Mouse (Mus musculus) layer of hippocampus, adult 9-10 months (tissue): ENCODE measurements around the gene Nudt13.
A peak's percentile ranks its signal among the peaks of the same experiment; 100 is the strongest.
"Not testable (repeated sequence)": the region's sequence is repeated elsewhere in the genome, so short reads cannot be mapped to it uniquely, and the experiment has no call there.

Source experiments
- DNase-seq: peaks from one replicate; pipeline ENCODE4 v3.0.0; 2022; ENCODE audit warnings: low spot score

The Nudt13 gene

DNA sequence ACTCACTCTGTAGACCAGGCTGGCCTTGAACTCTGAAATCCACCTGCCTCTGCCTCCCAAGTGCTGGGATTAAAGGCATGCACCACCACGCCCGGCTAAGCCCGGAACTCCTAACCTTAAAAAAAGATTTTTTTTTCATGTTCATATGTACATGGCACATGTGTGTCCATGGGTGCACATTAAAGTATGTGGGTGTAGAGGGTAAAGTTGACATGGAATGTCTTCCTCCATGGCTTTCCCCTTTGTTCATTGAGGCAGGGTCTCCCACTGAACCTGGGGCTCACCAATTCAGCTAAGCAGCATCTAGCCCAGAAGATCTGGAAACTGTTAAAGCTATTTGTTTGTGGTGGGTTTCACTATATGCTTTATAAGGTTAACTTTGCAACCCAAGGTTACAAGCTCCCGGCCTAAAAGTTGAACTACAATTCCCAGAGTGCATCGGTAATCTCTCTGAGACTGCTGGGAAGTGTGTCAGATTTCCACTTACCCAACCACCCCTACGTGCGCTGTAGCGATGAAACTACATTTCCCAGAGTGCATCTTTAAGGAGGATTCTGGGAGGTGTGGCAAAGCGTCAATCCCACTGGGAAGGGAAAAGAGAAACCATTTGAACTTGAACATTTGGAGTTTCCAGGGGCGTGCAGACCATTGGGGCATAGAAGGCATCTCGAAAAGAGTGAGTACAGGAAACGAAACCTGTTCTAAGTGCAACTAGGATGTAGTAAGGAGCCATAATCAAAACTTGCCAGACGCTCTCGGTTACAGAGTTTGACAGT is at the start of gene Nudt13:
Nudt13 (plus strand) TSS at position 581 of the 776 bp plus-strand sequence.
- peak; percentile 90 for DNase-seq

DNA sequence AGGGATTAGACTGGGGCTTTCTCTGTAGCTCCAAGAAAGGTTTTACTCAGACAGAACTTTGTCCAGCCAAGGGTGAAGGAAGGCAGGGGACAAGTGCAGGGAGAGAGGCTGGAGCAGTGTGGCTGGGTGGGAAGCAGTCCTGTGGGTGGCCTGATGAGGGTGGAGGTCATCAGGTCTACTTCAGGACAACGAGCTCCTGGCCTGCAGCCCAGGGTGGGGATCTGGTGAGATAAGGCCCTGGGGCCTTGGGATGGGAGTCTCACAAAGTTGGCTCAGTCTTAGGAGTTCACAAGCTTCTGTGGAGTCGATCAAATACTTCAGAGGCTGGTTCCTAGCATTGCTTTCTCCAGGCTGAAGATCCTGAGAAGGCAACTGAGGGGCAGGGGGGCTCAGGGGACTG is 49.2 kb upstream of the Nudt13 start:
- no peak for DNase-seq

DNA sequence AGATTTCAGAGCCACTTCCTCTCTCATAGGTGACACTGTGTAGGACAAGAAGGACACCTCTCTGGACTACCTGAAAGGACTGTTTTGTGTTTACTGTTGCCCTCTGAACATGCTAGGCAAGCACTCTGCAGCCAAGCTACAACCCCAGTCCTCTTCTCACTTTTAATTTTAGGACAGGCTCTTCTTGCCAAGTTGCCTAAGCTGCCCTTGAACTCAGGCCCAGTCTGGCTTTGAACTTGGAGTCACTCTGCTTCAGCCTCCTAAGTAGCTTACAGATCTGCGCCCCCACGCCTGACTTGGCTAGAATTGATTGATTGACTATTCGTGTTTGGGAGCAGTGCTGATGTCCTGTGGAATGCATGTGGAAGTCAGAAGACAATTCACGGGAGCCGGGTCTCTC is 48.6 kb upstream of the Nudt13 start:
- no peak for DNase-seq

GRCm38 (mm10) chr14:20246811-20247266 is 47.7 kb upstream of the Nudt13 start:
- no peak for DNase-seq

DNA sequence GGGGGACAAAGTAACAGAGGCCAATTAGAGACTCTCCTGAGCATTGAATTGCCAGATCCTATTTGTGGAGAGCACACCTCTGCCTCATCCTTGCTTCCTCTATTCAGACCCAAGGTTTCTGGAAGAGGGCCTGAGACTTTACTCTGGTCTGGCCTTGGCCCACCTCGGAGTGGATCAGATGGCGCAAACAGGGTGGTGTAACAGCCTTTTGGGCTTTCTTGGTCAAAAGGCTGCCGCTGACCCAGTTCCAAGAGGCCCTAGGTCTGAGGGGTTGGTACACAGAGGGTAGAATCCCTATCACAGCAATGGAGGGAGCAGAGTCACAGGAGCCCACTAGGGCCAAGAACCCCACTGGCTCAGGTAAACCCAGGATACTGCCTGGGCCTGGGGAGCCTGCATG is 46.5 kb upstream of the Nudt13 start:
- no peak for DNase-seq

- peak; percentile 24 for DNase-seq
These were observed 44.0 kb upstream of the Nudt13 start for GRCm38 (mm10) chr14:20250237-20251171.

- DNase-seq, result peak; percentile 59
These were observed 36.0 kb upstream of the Nudt13 start for GRCm38 (mm10) chr14:20258185-20259113.

GRCm38 (mm10) chr14:20262346-20262745 is 32.2 kb upstream of the Nudt13 start:
- no peak for DNase-seq

GRCm38 (mm10) chr14:20268421-20268820 is 26.1 kb upstream of the Nudt13 start:
- DNase-seq, result no peak

DNA sequence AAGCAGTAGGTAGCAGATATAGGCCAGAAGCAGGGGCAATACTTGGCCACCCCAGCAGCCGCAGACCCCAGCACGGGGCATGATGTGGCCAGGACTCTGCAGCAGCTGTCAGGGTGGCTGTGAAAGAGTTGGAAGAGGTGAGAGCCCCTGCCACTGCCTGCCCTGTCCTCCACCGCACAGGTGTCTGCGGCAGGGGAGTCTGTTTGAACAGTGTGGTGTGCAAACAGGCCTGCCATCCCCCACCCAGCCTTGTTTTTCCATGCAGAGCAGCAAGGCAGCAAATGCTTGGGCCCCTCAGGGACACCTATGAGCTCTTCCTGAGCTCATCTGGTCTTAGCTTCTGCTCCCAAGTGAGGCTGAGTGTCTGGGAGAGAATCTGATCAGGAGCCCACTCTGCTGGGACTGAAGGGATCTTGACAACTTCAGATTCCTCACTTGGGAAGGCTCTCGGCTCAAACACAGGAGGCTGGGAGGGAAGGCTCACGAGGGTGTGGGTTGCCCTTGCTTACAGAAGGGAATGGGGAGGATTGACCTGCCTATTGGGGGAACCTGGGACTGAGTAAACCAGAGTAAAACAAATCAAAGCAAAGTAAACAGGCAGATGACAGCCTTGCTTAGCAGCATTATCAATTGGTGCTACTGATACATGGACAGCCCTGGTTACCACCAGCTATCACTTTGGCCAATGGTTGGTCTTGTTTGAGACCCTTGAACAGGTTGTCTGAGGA is 25.3 kb upstream of the Nudt13 start, which contains the start of gene Kcnk16:
Kcnk16 (minus strand) TSS at position 118 of the 728 bp plus-strand sequence.
- DNase-seq, result no peak

DNA sequence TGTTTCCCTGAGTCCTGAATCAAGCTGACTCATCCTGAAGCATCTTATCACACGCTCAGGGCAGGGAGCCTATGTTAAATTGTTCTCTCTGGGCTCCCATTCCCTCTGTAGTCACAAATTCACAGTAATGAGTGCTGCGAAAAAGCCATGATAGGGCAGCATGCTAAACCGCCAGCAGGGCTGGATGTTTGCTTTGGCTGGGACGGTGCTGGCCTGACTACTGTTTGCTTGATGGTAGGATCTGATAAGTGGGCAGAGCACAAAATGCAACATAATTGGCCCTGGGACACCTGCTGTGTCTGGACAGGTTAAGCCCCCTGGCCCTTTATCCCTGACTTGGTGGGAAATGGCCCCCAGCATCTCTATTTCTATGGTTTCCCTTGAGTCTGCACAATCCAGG is 3.1 kb upstream of the Nudt13 start:
- DNase-seq, result no peak

DNA sequence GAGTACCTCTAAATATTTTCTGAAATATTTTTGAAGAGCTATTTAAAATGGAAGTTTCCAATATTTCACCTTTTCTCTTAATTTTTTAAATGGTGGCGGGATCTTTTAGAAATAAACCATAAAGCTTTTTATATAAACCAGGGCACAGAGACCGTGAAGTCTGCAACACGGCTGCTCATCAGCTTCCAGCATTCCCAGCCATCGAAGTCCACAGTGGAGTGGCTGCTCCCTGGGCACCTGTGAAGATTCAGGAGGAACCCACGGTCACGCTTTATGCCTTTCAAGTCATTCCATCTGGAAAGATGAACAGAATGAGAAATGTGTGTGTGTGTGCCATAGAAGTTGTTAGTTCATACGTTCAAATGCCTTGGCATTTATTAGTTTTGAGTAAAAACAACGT is 450 bp downstream of the Nudt13 start:
- no peak for DNase-seq

GRCm38 (mm10) chr14:20297616-20298015 is 3.1 kb downstream of the Nudt13 start:
- DNase-seq, result no peak

- no peak for DNase-seq
These were observed 3.6 kb downstream of the Nudt13 start for GRCm38 (mm10) chr14:20298131-20298530.

DNA sequence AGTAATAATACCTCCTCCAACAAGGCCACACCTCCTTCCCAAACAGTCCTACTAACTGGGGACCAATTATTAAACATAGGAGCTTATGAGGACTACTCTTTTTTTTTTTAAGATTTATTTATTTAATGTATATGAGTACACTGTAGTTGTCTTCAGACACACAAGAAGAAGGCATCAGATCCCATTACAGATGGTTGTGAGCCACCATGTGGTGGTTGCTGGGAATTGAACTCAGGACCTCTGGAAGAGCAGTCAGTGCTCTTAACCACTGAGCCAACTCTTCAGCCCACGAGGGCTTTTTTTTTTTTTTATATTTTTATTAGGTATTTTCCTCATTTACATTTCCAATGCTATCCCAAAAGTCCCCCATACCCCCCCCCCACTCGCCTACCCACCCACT is 10.6 kb downstream of the Nudt13 start:
- not testable (repeated sequence) for DNase-seq

DNA sequence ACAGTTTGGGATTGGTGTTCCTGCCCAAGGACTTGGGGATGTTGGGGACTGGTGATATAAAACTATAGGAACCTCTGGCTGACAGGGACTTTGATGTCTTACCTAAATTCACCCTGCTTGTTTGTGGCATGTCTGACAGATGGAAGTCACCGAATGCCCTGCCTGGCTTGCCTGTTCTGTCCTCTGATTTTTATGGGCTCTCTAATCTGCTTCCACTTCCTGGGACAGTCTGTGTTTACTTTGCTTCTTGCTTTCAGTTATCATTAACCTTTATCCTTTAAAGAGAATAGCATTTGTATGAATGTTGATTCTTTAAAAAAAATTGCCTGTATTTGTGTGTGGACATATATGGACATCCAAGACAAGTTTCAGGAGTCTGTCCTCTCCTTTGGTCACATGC is 20.6 kb downstream of the Nudt13 start:
- no peak for DNase-seq

GRCm38 (mm10) chr14:20319420-20319819 is 24.9 kb downstream of the Nudt13 start:
- peak; percentile 32 for DNase-seq

- no peak for DNase-seq
These were observed 29.7 kb downstream of the Nudt13 start for GRCm38 (mm10) chr14:20324196-20324595.

DNA sequence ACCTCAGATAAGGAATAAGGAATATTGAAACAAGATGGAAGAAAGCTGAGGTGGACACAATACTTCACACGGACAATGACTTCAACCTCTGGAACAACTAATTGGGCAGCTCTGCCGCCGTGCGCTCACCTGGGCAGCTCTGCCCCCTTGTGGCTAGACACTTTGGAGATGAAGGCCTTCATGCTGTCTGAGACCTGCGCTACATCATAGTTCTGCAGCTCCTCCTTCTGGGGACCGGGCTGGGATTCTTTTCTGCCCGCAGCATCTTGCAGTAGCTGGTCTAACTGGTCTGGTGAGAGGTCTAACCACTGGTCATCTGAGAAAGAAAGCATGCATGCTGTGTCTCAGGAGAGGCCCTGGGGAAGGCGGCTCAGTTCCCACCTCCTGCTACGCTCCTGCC is 34.0 kb downstream of the Nudt13 start:
- no peak for DNase-seq

- DNase-seq, result no peak
These were observed 36.8 kb downstream of the Nudt13 start for GRCm38 (mm10) chr14:20331316-20331715.

GRCm38 (mm10) chr14:20339415-20339814 is 44.9 kb downstream of the Nudt13 start:
- no peak for DNase-seq
